Mouse (Mus musculus): Measurements from ENCODE around the gene Lef1. TPM values are rescaled to one million over a fixed set of nuclear protein-coding genes. Genes with fewer than 3 reads are reported as not detected.

Gene Lef1
- total RNA-seq, 2 experiments from 2014 or later = 6.2 to 7.1 TPM

- no peak for DNase-seq (ENCODE audit: low spot score in 2 of 2)
- Histone ChIP-seq H3K27ac (no peak overlapping the region), H3K4me3 (no peak overlapping the region)
- TF ChIP-seq CTCF (conservative IDR thresholded peaks at IDR 0.05) = no peak
Measured at GRCm38 (mm10) chr3:131137119-131137781, 27.0 kb downstream of the Lef1 start.

- DNase-seq (ENCODE audit: low spot score in 2 of 2) = no peak
- no peak overlapping the region for H3K27ac ChIP-seq
- no peak for TF ChIP-seq CTCF (conservative IDR thresholded peaks at IDR 0.05)
- H3K4me3 ChIP-seq = no peak overlapping the region
Measured at GRCm38 (mm10) chr3:131138224-131138623, 28.0 kb downstream of the Lef1 start.

DNA sequence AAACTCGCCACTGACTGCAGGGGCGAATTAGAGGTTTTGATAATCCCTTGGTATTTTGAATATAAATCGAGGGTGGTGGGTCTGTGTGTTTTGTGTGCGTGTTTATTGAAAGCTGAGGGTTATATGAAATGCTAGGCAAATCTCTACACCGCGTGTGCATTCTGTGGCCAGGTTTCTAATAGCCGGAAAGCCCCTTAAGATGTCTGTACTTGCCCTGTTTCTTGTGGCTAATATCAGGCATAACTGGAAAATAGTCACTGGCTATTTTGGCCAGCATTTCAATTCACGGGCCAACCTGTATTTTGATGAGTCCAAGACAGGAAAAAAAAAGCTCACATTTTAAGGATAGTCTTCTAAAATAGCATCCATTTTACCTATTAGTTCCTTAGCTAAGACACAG lies 28.5 kb downstream of the Lef1 start:
- H3K4me3 ChIP-seq = no peak overlapping the region
- no peak overlapping the region for H3K27ac ChIP-seq
- no peak for TF ChIP-seq CTCF (conservative IDR thresholded peaks at IDR 0.05)
- DNase-seq (ENCODE audit: low spot score in 2 of 2) = no peak

GRCm38 (mm10) chr3:131139345-131140090 lies 29.2 kb downstream of the Lef1 start:
- Histone ChIP-seq H3K4me3 (no peak overlapping the region), H3K27ac (no peak overlapping the region; the same call in 1 of the 2 replicates)
- DNase-seq (ENCODE audit: low spot score in 2 of 2) = no peak
- TF ChIP-seq CTCF (conservative IDR thresholded peaks at IDR 0.05) = no peak

- no peak for TF ChIP-seq CTCF (conservative IDR thresholded peaks at IDR 0.05)
- DNase-seq (ENCODE audit: low spot score in 2 of 2) = no peak
- H3K27ac ChIP-seq = no peak overlapping the region
Measured at GRCm38 (mm10) chr3:131140091-131140462, 29.8 kb downstream of the Lef1 start.

GRCm38 (mm10) chr3:131141546-131141945 lies 31.3 kb downstream of the Lef1 start:
- TF ChIP-seq CTCF (conservative IDR thresholded peaks at IDR 0.05) = no peak
- H3K4me3 ChIP-seq = no peak overlapping the region
- no peak for DNase-seq (ENCODE audit: low spot score in 2 of 2)
- H3K27ac ChIP-seq = no peak overlapping the region

More at GRCm38 (mm10) chr3:131140091-131140462, 29.8 kb downstream of the Lef1 start:
- no peak overlapping the region for H3K4me3 ChIP-seq

DNA sequence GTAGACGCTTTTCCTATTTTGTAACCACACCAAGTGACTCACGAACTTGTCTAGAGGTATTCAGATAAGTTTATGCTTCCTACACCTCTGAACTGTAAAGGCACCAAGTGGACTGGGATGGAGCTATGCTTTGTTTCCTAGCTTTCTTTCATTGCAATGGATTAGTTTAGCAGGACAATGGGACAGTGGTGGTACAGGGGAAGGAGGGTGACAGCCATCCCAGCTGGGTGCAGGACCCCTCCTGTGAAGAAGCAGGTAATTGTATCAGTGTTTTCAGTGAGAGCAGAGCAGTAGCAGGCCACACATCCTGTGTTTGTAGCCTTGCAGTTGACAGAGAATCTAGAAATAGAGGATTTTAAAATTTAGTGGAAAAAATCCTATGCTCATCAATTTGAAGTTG lies 34.0 kb downstream of the Lef1 start:
- DNase-seq (ENCODE audit: low spot score in 2 of 2) = no peak
- H3K4me3 ChIP-seq = no peak overlapping the region
- no peak overlapping the region for H3K27ac ChIP-seq
- TF ChIP-seq CTCF (conservative IDR thresholded peaks at IDR 0.05) = no peak

DNA sequence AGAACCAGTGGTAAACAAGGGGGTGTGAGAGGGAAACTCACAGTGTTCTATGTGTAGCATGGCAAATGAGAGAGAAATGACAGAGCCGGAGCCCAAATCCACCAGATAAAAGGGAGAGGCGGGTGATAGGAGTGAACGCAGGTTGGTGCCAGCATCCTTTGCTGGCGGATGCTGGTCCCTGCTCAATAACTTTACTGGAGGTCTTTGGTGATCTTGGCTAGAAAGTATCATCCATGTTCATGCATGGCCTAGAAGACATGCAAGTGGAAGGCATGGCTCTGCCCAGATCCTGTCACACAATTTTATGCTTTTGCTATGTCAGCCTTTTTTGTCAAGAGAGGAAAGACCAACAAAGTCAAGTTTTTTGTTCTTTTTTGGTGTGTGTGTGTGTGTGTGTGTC lies 42.6 kb downstream of the Lef1 start:
- Histone ChIP-seq H3K27ac (no peak overlapping the region), H3K4me3 (no peak overlapping the region)
- no peak for TF ChIP-seq CTCF (conservative IDR thresholded peaks at IDR 0.05)
- no peak for DNase-seq (ENCODE audit: low spot score in 2 of 2)

GRCm38 (mm10) chr3:131153896-131154295 lies 43.6 kb downstream of the Lef1 start:
- TF ChIP-seq CTCF (conservative IDR thresholded peaks at IDR 0.05) = no peak
- H3K27ac ChIP-seq = no peak overlapping the region
- no peak overlapping the region for H3K4me3 ChIP-seq
- DNase-seq (ENCODE audit: low spot score in 2 of 2) = no peak

- Histone ChIP-seq H3K4me3 (no peak overlapping the region), H3K27ac (no peak overlapping the region)
- DNase-seq (ENCODE audit: low spot score in 2 of 2) = no peak
- no peak for TF ChIP-seq CTCF (conservative IDR thresholded peaks at IDR 0.05)
Measured at GRCm38 (mm10) chr3:131154576-131154975, 44.3 kb downstream of the Lef1 start.

DNA sequence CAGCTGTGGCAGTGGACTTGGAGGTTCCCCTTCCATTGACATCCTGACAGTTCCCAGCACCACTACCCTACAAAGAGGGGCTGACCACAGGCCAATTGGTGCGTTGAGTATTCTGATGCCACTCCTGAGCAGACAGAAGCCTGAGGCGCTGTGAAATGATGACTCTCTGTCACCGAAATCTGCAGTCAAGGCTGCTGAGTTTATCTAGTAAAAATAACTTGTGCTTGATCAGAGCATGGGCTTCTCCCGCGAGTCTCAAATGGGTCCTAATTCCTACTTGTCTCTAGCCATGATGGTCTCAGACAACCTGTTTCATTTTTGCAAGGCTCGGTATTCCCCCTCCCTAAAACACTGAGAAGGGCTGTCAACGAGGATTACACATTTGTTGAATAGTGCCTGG lies 44.8 kb downstream of the Lef1 start:
- DNase-seq (ENCODE audit: low spot score in 2 of 2) = no peak
- TF ChIP-seq CTCF (conservative IDR thresholded peaks at IDR 0.05) = no peak
- H3K27ac ChIP-seq = no peak overlapping the region
- H3K4me3 ChIP-seq = no peak overlapping the region

GRCm38 (mm10) chr3:131155657-131156056 lies 45.4 kb downstream of the Lef1 start:
- DNase-seq (ENCODE audit: low spot score in 2 of 2) = no peak
- no peak overlapping the region for H3K27ac ChIP-seq
- no peak for TF ChIP-seq CTCF (conservative IDR thresholded peaks at IDR 0.05)
- no peak overlapping the region for H3K4me3 ChIP-seq

DNA sequence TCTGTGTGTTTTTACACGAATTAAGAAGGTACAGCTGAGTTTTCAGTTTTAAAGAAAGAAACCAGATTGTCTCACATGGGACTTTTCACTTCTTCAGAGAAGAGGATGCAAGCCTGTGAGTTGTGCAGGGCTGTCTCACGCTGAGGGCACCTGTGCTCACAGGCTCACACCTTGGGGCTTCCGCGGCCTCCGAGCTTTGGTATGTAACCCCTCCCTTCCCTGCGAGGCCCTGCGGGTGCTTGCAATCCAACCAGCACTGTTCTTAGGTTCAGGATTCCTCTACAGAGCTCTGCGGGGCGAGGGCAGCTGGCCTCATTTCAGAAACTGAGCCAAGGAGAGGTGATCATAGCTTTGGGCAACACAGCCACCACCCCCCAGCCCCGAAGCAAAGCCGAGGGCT lies 46.1 kb downstream of the Lef1 start:
- TF ChIP-seq CTCF (conservative IDR thresholded peaks at IDR 0.05) = no peak
- no peak for DNase-seq (ENCODE audit: low spot score in 2 of 2)
- Histone ChIP-seq H3K27ac (no peak overlapping the region), H3K4me3 (no peak overlapping the region)

- DNase-seq (ENCODE audit: low spot score in 2 of 2) = no peak
- TF ChIP-seq CTCF (conservative IDR thresholded peaks at IDR 0.05) = no peak
- Histone ChIP-seq H3K4me3 (no peak overlapping the region), H3K27ac (no peak overlapping the region)
Measured at GRCm38 (mm10) chr3:131157471-131157870, 47.2 kb downstream of the Lef1 start.

All from layer of hippocampus, adult 2 months (tissue).